15 mouse cellular contexts compared by ENCODE assay signal in the genomic region with DNA sequence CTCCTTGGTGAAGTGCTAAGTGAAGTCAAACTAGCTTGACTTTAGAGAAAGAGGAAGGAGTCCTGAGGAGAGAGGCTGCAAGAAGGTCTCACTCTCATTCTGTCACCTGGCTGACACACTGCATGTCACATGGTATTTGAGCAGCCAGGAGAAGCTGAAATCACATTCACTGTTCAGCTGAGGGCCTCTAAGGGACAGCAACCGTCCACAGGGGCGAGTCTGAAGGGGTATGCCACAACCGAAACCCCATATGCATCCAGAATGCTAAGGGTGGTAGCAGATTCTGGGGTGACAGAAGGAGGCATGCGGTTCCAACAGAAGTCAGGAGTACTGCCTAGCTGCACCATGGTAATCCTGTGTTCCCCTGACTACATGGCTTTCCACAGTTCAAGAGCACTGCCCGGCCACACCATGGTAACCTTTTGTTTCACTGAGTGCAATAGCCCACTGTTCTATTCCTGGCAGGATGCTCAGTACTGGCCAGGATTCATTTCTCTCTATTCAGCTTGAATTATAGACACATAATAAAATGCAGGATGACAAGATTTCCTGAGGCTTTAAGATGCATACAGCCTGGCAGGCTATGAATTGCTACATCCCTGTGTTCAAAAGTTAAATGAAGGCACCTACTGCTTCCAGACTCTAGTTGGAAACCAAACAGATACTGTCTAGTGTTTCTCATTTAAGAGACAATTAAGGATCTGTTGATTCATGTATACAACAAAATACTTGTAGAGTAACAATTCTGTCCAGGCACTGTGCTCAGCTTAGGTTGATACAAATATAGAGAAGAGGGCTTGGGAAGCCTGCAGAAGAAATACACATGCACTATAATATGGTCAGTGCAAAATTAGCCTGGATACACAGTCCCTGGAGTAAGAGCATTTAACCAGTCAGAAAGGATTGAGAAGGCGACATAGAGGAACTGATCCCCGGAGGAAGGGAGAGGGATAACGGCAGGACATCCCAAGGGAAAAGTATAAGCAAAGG.
A peak's percentile ranks its signal among the peaks of the same experiment; 100 is the strongest.
DNase-seq lines count a peak whose midpoint lies in the region; ATAC-seq lines count a peak whose summit lies in the region.
"Had no signal": no experiment of that assay in that cellular context is flagged by ENCODE, and none has a peak within 500 bp of the region (broad histone marks: within the 10 kb centered on the region; RNA-seq: fewer than 3 reads in every experiment).

No protein-coding gene starts in this region.

- no peaks in the 10 kb centered on the region for H3K9me3 ChIP-seq in hindbrain, embryonic 16.5 days (ENCODE audit: control insufficient read depth, low read length)
- no peaks in the 10 kb centered on the region for H3K9me3 ChIP-seq in midbrain, embryonic 14.5 days (ENCODE audit: control insufficient read depth, low read length)
- no peaks in the 10 kb centered on the region for H3K9me3 ChIP-seq in heart, embryonic 12.5 days (replicated peaks)

- DNase-seq in cerebellum, adult 11-12 months = peak; percentile 13
- DNase-seq in brain, adult 2 months (ENCODE audit: low read depth, low spot score) = peak; percentile 31
- peak; percentile 54 for DNase-seq in midbrain, embryonic 14.5 days
- no peak for DNase-seq in thymus, postnatal 4 days
- DNase-seq in ovary, postnatal 10 days (ENCODE audit: low spot score) = no peak
- DNase-seq: cerebellum, adult 8-10 months; heart, adult 18-20 months; kidney, postnatal 4 days; lung, postnatal 4 days; thymus, postnatal 14 days had no signal

- H3K4me1 ChIP-seq in hindbrain, embryonic 16.5 days (ENCODE audit: control insufficient read depth, insufficient read depth, low read depth, low read length) = no peaks in the 10 kb centered on the region
- no peaks in the 10 kb centered on the region for H3K4me1 ChIP-seq in midbrain, embryonic 14.5 days (ENCODE audit: control insufficient read depth, insufficient read depth, low read length)
- no peaks in the 10 kb centered on the region for H3K4me1 ChIP-seq in heart, embryonic 12.5 days (replicated peaks)

- H3K4me2 ChIP-seq in hindbrain, embryonic 16.5 days (ENCODE audit: low read length) = no peak overlapping the region
- no peak overlapping the region for H3K4me2 ChIP-seq in midbrain, embryonic 14.5 days (ENCODE audit: low read length)
- H3K4me2 ChIP-seq in heart, embryonic 12.5 days = no peak overlapping the region
- H3K4me2 ChIP-seq: liver, embryonic 11.5 days had no signal

- ATAC-seq in cerebellum, adult (ENCODE audit: insufficient number of reproducible peaks, low FRiP score, low TSS enrichment) = no peak
- peak; percentile 98 for ATAC-seq in hindbrain, embryonic 16.5 days
- peak; percentile 80 for ATAC-seq in midbrain, embryonic 14.5 days (ENCODE audit: low FRiP score, low TSS enrichment)
- ATAC-seq in heart, embryonic 12.5 days (ENCODE audit: insufficient number of reproducible peaks, low FRiP score) = no peak

- peak overlapping the region; percentile 2; the same call in 1 of the 2 replicates for H3K27ac ChIP-seq in hindbrain, embryonic 16.5 days (ENCODE audit: low read depth, low read length)
- H3K27ac ChIP-seq in midbrain, embryonic 14.5 days (replicated peaks; ENCODE audit: low read depth, low read length) = no peak overlapping the region
- no peak overlapping the region for H3K27ac ChIP-seq in heart, embryonic 12.5 days (ENCODE audit: poor library complexity, severe bottlenecking)

- H3K9ac ChIP-seq in hindbrain, embryonic 16.5 days (ENCODE audit: low read depth, low read length) = no peak overlapping the region
- no peak overlapping the region for H3K9ac ChIP-seq in midbrain, embryonic 14.5 days (replicated peaks; ENCODE audit: low read length)
- H3K9ac ChIP-seq in heart, embryonic 12.5 days = no peak overlapping the region

- WGBS in hindbrain, embryonic 16.5 days = 46% methylated on average over 8 of the region's 8 CpGs
- 49% methylated on average over 8 of the region's 8 CpGs for WGBS in midbrain, embryonic 14.5 days
- WGBS in heart, embryonic 12.5 days = 80% methylated on average over 8 of the region's 8 CpGs

- no peaks in the 10 kb centered on the region for H3K27me3 ChIP-seq in hindbrain, embryonic 16.5 days (replicated peaks; ENCODE audit: control insufficient read depth, insufficient read depth, low read length)
- no peaks in the 10 kb centered on the region for H3K27me3 ChIP-seq in midbrain, embryonic 14.5 days (ENCODE audit: control insufficient read depth, insufficient read depth, low read length)
- no peaks in the 10 kb centered on the region for H3K27me3 ChIP-seq in heart, embryonic 12.5 days (replicated peaks)

- H3K4me3 ChIP-seq in hindbrain, embryonic 16.5 days (ENCODE audit: low read length) = no peak overlapping the region
- no peak overlapping the region for H3K4me3 ChIP-seq in midbrain, embryonic 14.5 days (replicated peaks; ENCODE audit: low read depth, low read length)
- no peak overlapping the region for H3K4me3 ChIP-seq in heart, embryonic 12.5 days

- no peaks in the 10 kb centered on the region for H3K36me3 ChIP-seq in hindbrain, embryonic 16.5 days (ENCODE audit: control insufficient read depth, insufficient read depth, low read length)
- H3K36me3 ChIP-seq in midbrain, embryonic 14.5 days (ENCODE audit: control insufficient read depth, insufficient read depth, low read length) = no peaks in the 10 kb centered on the region
- no peaks in the 10 kb centered on the region for H3K36me3 ChIP-seq in heart, embryonic 12.5 days
- H3K36me3 ChIP-seq: G1E had no signal

Comparison
In these comparisons a context has a peak if more than half of its experiments do, and no peak if none do; other contexts are left out.
1. DNase-seq: peak in cerebellum, adult 11-12 months (single experiment), brain, adult 2 months (single experiment) and midbrain, embryonic 14.5 days (single experiment); none in thymus, postnatal 4 days (single experiment) and ovary, postnatal 10 days (single experiment).
2. ATAC-seq: peak in hindbrain, embryonic 16.5 days (single experiment) and midbrain, embryonic 14.5 days (single experiment); none in cerebellum, adult (single experiment) and heart, embryonic 12.5 days (single experiment).